Mouse (Mus musculus): ENCODE data around the gene Olfr1013. TPM values are rescaled to one million over a fixed set of nuclear protein-coding genes. Genes with fewer than 3 reads are reported as not detected.

Gene Olfr1013
- polyA plus RNA-seq (2021), result not detected

- no peak for ATAC-seq
- POLR2A ChIA-PET, result no interaction called here
Observed at GRCm38 (mm10) chr2:85766798-85767197, at the start of gene Olfr1013. TSS of gene Olfr1013 (plus strand) at chr2:85767098.

GRCm38 (mm10) chr2:85725793-85726192 is 41.1 kb upstream of the Olfr1013 start:
- peak; percentile 65 for ATAC-seq
- H3K27me3 ChIP-seq, result no peaks in the 10 kb centered on the region
- peak; percentile 70 for TF ChIP-seq CTCF (IDR thresholded peaks at IDR 0.05)
- DNase-seq (ENCODE audit: low read depth, low spot score), result no peak
- ChIA-PET POLR2A (no interaction called here), CTCF (no interaction called here)
- in situ Hi-C loops (cut with MboI; ENCODE audit: low pct_unique_long_range_greater_than_20kb), result no loop called here

More at GRCm38 (mm10) chr2:85766798-85767197, at the start of gene Olfr1013:
- TF ChIP-seq CTCF (IDR thresholded peaks at IDR 0.05), result no peak
- in situ Hi-C loops (cut with MboI; ENCODE audit: low pct_unique_long_range_greater_than_20kb), result no loop called here
- CTCF ChIA-PET, result no interaction called here
- H3K27me3 ChIP-seq, result no peaks in the 10 kb centered on the region
- no peak for DNase-seq (ENCODE audit: low read depth, low spot score)

GRCm38 (mm10) chr2:85753822-85754221 is 13.1 kb upstream of the Olfr1013 start:
- POLR2A ChIA-PET, result no interaction called here

GRCm38 (mm10) chr2:85762666-85763065 is 4.2 kb upstream of the Olfr1013 start, which contains the start of gene Olfr1012:
TSS of gene Olfr1012 (minus strand) at chr2:85762766.
- DNase-seq (ENCODE audit: low read depth, low spot score), result no peak
- in situ Hi-C loops (cut with MboI; ENCODE audit: low pct_unique_long_range_greater_than_20kb), result no loop called here
- ChIA-PET CTCF (no interaction called here), POLR2A (no interaction called here)
- no peak for ATAC-seq
- TF ChIP-seq CTCF (IDR thresholded peaks at IDR 0.05), result no peak
- H3K27me3 ChIP-seq, result no peaks in the 10 kb centered on the region

More at GRCm38 (mm10) chr2:85753822-85754221, 13.1 kb upstream of the Olfr1013 start:
- CTCF ChIA-PET, result no interaction called here
- ATAC-seq (no peak), DNase-seq (ENCODE audit: low read depth, low spot score) (no peak)
- in situ Hi-C loops (cut with MboI; ENCODE audit: low pct_unique_long_range_greater_than_20kb), result no loop called here
- no peaks in the 10 kb centered on the region for H3K27me3 ChIP-seq
- TF ChIP-seq CTCF (IDR thresholded peaks at IDR 0.05), result no peak

- ATAC-seq (no peak), DNase-seq (ENCODE audit: low read depth, low spot score) (no peak)
- no peaks in the 10 kb centered on the region for H3K27me3 ChIP-seq
- CTCF ChIA-PET, result no interaction called here
- POLR2A ChIA-PET, result no interaction called here
- TF ChIP-seq CTCF (IDR thresholded peaks at IDR 0.05), result no peak
- in situ Hi-C loops (cut with MboI; ENCODE audit: low pct_unique_long_range_greater_than_20kb), result no loop called here
Observed at GRCm38 (mm10) chr2:85772413-85772812, 5.5 kb downstream of the Olfr1013 start, which contains the start of gene Olfr1014. TSS of gene Olfr1014 (plus strand) at chr2:85772713.

- DNase-seq (ENCODE audit: low read depth, low spot score), result no peak
- TF ChIP-seq CTCF (IDR thresholded peaks at IDR 0.05), result no peak
- POLR2A ChIA-PET, result no interaction called here
- no peaks in the 10 kb centered on the region for H3K27me3 ChIP-seq
- no peak for ATAC-seq
- in situ Hi-C loops (cut with MboI; ENCODE audit: low pct_unique_long_range_greater_than_20kb), result no loop called here
- CTCF ChIA-PET, result no interaction called here
Observed at GRCm38 (mm10) chr2:85781717-85782116, 14.8 kb downstream of the Olfr1013 start, which contains the start of gene Olfr1015. TSS of gene Olfr1015 (plus strand) at chr2:85782017.

- ATAC-seq (no peak), DNase-seq (ENCODE audit: low read depth, low spot score) (no peak)
- in situ Hi-C loops (cut with MboI; ENCODE audit: low pct_unique_long_range_greater_than_20kb), result no loop called here
- POLR2A ChIA-PET, result no interaction called here
- CTCF ChIA-PET, result no interaction called here
- no peaks in the 10 kb centered on the region for H3K27me3 ChIP-seq
- TF ChIP-seq CTCF (IDR thresholded peaks at IDR 0.05), result no peak
Observed at GRCm38 (mm10) chr2:85792331-85792730, 25.4 kb downstream of the Olfr1013 start.

- H3K27me3 ChIP-seq, result no peaks in the 10 kb centered on the region
- ATAC-seq (no peak), DNase-seq (ENCODE audit: low read depth, low spot score) (no peak)
- no peak for TF ChIP-seq CTCF (IDR thresholded peaks at IDR 0.05)
- CTCF ChIA-PET, result no interaction called here
- in situ Hi-C loops (cut with MboI; ENCODE audit: low pct_unique_long_range_greater_than_20kb), result no loop called here
- POLR2A ChIA-PET, result no interaction called here
Observed at GRCm38 (mm10) chr2:85802444-85802843, 35.5 kb downstream of the Olfr1013 start, which contains the start of gene Olfr1016. TSS of gene Olfr1016 (minus strand) at chr2:85802544.

- POLR2A ChIA-PET, result no interaction called here
- ATAC-seq (no peak), DNase-seq (ENCODE audit: low read depth, low spot score) (no peak)
- no peaks in the 10 kb centered on the region for H3K27me3 ChIP-seq
- CTCF ChIA-PET, result no interaction called here
- in situ Hi-C loops (cut with MboI; ENCODE audit: low pct_unique_long_range_greater_than_20kb), result no loop called here
- TF ChIP-seq CTCF (IDR thresholded peaks at IDR 0.05), result no peak
Observed at GRCm38 (mm10) chr2:85804501-85804900, 37.6 kb downstream of the Olfr1013 start.

GRCm38 (mm10) chr2:85818179-85818578 is 51.3 kb downstream of the Olfr1013 start, which contains the start of gene Olfr1018:
TSS of gene Olfr1018 (plus strand) at chr2:85818479.
- ChIA-PET POLR2A (no interaction called here), CTCF (no interaction called here)
- no peak for TF ChIP-seq CTCF (IDR thresholded peaks at IDR 0.05)
- ATAC-seq, result no peak
- no peak for DNase-seq (ENCODE audit: low read depth, low spot score)
- no peaks in the 10 kb centered on the region for H3K27me3 ChIP-seq
- in situ Hi-C loops (cut with MboI; ENCODE audit: low pct_unique_long_range_greater_than_20kb), result no loop called here

Other genes with a start within 250 kb of the Olfr1013 start
- not detected for gene 4833423E24Rik, start 248.1 kb upstream of the Olfr1013 start, polyA plus RNA-seq (2021)
- not detected for gene Olfr996, start 187.9 kb upstream of the Olfr1013 start, polyA plus RNA-seq (2021)
- gene Olfr998, start 178.2 kb upstream of the Olfr1013 start, polyA plus RNA-seq (2021), result not detected
- gene Olfr1000, start 155.2 kb upstream of the Olfr1013 start, polyA plus RNA-seq (2021), result not detected
- not detected for gene Olfr1002, start 116.4 kb upstream of the Olfr1013 start, polyA plus RNA-seq (2021)
- not detected for gene Olfr154, start 102.6 kb upstream of the Olfr1013 start, polyA plus RNA-seq (2021)
- not detected for gene Olfr1006, start 88.3 kb upstream of the Olfr1013 start, polyA plus RNA-seq (2021)
- gene Olfr1008, start 77.7 kb upstream of the Olfr1013 start, polyA plus RNA-seq (2021), result not detected
- gene Olfr1009, start 51.7 kb upstream of the Olfr1013 start, polyA plus RNA-seq (2021), result not detected
- not detected for gene Olfr1012, start 4.3 kb upstream of the Olfr1013 start, polyA plus RNA-seq (2021)
- gene Olfr1014, start 5.6 kb downstream of the Olfr1013 start, polyA plus RNA-seq (2021), result not detected
- not detected for gene Olfr1015, start 14.9 kb downstream of the Olfr1013 start, polyA plus RNA-seq (2021)
- gene Olfr1016, start 35.4 kb downstream of the Olfr1013 start, polyA plus RNA-seq (2021), result not detected
- gene Olfr1018, start 51.4 kb downstream of the Olfr1013 start, polyA plus RNA-seq (2021), result not detected
- gene Olfr1019, start 78.4 kb downstream of the Olfr1013 start, polyA plus RNA-seq (2021), result not detected
- gene Olfr1020, start 79.9 kb downstream of the Olfr1013 start, polyA plus RNA-seq (2021), result not detected
- not detected for gene Olfr1022, start 101.5 kb downstream of the Olfr1013 start, polyA plus RNA-seq (2021)
- gene Olfr1023, start 118.5 kb downstream of the Olfr1013 start, polyA plus RNA-seq (2021), result not detected
- gene Olfr1024, start 138.0 kb downstream of the Olfr1013 start, polyA plus RNA-seq (2021), result not detected
- not detected for gene Olfr1025-ps1, start 148.1 kb downstream of the Olfr1013 start, polyA plus RNA-seq (2021)
- not detected for gene Olfr1026, start 154.5 kb downstream of the Olfr1013 start, polyA plus RNA-seq (2021)
- not detected for gene Olfr1028, start 183.3 kb downstream of the Olfr1013 start, polyA plus RNA-seq (2021)
- not detected for gene Olfr1029, start 206.8 kb downstream of the Olfr1013 start, polyA plus RNA-seq (2021)
- gene Olfr1030, start 212.2 kb downstream of the Olfr1013 start, polyA plus RNA-seq (2021), result not detected
- not detected for gene Olfr1031, start 223.2 kb downstream of the Olfr1013 start, polyA plus RNA-seq (2021)
- gene Olfr1032, start 238.4 kb downstream of the Olfr1013 start, polyA plus RNA-seq (2021), result not detected

All from Patski (cell line).